Mouse (Mus musculus) ES-E14 (cell line): ENCODE measurements around the gene Zfhx3. TPM values are rescaled to one million over a fixed set of nuclear protein-coding genes. Genes with fewer than 3 reads are reported as not detected.

ENCODE experiments used
- DNase-seq: peaks from one replicate; pipeline ENCODE4 v3.0.0-alpha.2; 2013; ENCODE audit warnings: low read depth, low spot score
- H3K27ac ChIP-seq: 2 replicates; pipeline ENCODE4 v1.5.1; 2012; ENCODE audit warnings: low read depth, mild to moderate bottlenecking, low read length, moderate library complexity, mixed read lengths; ENCODE audit not compliant: poor library complexity, insufficient read depth, severe bottlenecking
- H3K36me3 ChIP-seq: 2 replicates; pipeline ENCODE4 v1.6.1; 2012; ENCODE audit warnings: mild to moderate bottlenecking, low read length, moderate library complexity, mixed read lengths; ENCODE audit not compliant: control insufficient read depth, poor library complexity, insufficient read depth, severe bottlenecking
- H3K4me1 ChIP-seq, 2 experiments: fragments of 150-350 bp in 1 of 2; sonication (generic) in 1 of 2; 2 replicates each; pipeline ENCODE4 v1.6.1; 2012; ENCODE audit warnings: low read length in 2 of 2, mild to moderate bottlenecking in 1 of 2, mixed read lengths in 1 of 2; ENCODE audit not compliant: control insufficient read depth in 2 of 2, insufficient read depth in 2 of 2, poor library complexity in 1 of 2
- H3K4me3 ChIP-seq, 2 experiments: fragments of 150-350 bp in 1 of 2; sonication (generic) in 1 of 2; 2 replicates each; pipeline ENCODE4 v1.5.1; 2012; ENCODE audit warnings: low read length in 2 of 2, low read depth in 1 of 2, mild to moderate bottlenecking in 1 of 2, mixed read lengths in 1 of 2; ENCODE audit not compliant: insufficient read depth in 1 of 2, poor library complexity in 1 of 2, severe bottlenecking in 1 of 2
- H3K9ac ChIP-seq: 2 replicates; pipeline ENCODE4 v1.6.1; 2012; ENCODE audit warnings: low read depth, mild to moderate bottlenecking, low read length, mixed read lengths; ENCODE audit not compliant: poor library complexity, insufficient read depth, severe bottlenecking
- H3K9me3 ChIP-seq: fragments of 150-350 bp; sonication (generic); 2 replicates; pipeline ENCODE4 v1.6.1; 2012; ENCODE audit warnings: low read depth, mild to moderate bottlenecking, low read length; ENCODE audit not compliant: control insufficient read depth, insufficient read depth
- CHD2 ChIP-seq: IDR thresholded peaks from 2 replicates; pipeline ENCODE4 v1.6.1; 2014; ENCODE audit warnings: mild to moderate bottlenecking, low read depth, low read length, inconsistent platforms
- HCFC1 ChIP-seq: IDR thresholded peaks from 2 replicates; pipeline ENCODE4 v1.6.1; 2012; ENCODE audit warnings: low read length, inconsistent platforms, borderline replicate concordance; ENCODE audit not compliant: insufficient read depth
- MAFK ChIP-seq: IDR thresholded peaks from 2 replicates; pipeline ENCODE4 v1.6.1; 2014; ENCODE audit warnings: mild to moderate bottlenecking, low read depth, low read length, inconsistent platforms; ENCODE audit not compliant: insufficient read depth
- ZC3H11A ChIP-seq: IDR thresholded peaks from 2 replicates; pipeline ENCODE4 v1.6.1; 2012; ENCODE audit warnings: low read depth, mild to moderate bottlenecking, inconsistent platforms, low read length, borderline replicate concordance
- ZNF384 ChIP-seq: IDR thresholded peaks from 2 replicates; pipeline ENCODE4 v1.6.1; 2012; ENCODE audit warnings: low read depth, low read length, inconsistent platforms
- in situ Hi-C, 2 experiments: fragments of 600-800 bp; cut with MboI; formaldehyde crosslinking; loops; one replicate each; pipeline ENCODE4 v1.15.1; 2025; ENCODE audit warnings: low sequenced_read_pairs in 2 of 2, inconsistent platforms in 1 of 2; ENCODE audit not compliant: unreplicated experiment in 2 of 2
- total RNA-seq: library from RNA; depleted of rRNA; stranded (reverse); fragments of 300-350 nt; gene quantifications from 2 replicates; pipeline ENCODE4 v1.2.3, GENCODE M21; 2012

The Zfhx3 gene
- total RNA-seq, 1 experiment, result 8.8 TPM

- Histone ChIP-seq H3K27ac (no peak overlapping the region), H3K4me3 (no peak overlapping the region), H3K9ac (no peak overlapping the region), H3K9me3 (no peaks in the 10 kb centered on the region), H3K36me3 (no peaks in the 10 kb centered on the region), H3K4me1 (no peaks in the 10 kb centered on the region)
- TF ChIP-seq MAFK (no peak), ZC3H11A (no peak), HCFC1 (no peak), ZNF384 (no peak), CHD2 (no peak)
- no peak for DNase-seq
- in situ Hi-C loops, result no loop called here
Measured at GRCm38 (mm10) chr8:108348352-108348751, 405.9 kb downstream of the Zfhx3 start.

- no peak overlapping the region for H3K9ac ChIP-seq
- H3K4me3 ChIP-seq, result no peak overlapping the region
- no peak overlapping the region for H3K27ac ChIP-seq
- no peaks in the 10 kb centered on the region for H3K36me3 ChIP-seq
- DNase-seq, result no peak
- no peaks in the 10 kb centered on the region for H3K4me1 ChIP-seq
- TF ChIP-seq ZNF384, result no peak
- TF ChIP-seq CHD2, result no peak
- no peak for TF ChIP-seq ZC3H11A
- no peak for TF ChIP-seq MAFK
- no peak for TF ChIP-seq HCFC1
- in situ Hi-C loops, result no loop called here
- H3K9me3 ChIP-seq, result no peaks in the 10 kb centered on the region
Measured at GRCm38 (mm10) chr8:108348776-108349175, 406.3 kb downstream of the Zfhx3 start.

DNA sequence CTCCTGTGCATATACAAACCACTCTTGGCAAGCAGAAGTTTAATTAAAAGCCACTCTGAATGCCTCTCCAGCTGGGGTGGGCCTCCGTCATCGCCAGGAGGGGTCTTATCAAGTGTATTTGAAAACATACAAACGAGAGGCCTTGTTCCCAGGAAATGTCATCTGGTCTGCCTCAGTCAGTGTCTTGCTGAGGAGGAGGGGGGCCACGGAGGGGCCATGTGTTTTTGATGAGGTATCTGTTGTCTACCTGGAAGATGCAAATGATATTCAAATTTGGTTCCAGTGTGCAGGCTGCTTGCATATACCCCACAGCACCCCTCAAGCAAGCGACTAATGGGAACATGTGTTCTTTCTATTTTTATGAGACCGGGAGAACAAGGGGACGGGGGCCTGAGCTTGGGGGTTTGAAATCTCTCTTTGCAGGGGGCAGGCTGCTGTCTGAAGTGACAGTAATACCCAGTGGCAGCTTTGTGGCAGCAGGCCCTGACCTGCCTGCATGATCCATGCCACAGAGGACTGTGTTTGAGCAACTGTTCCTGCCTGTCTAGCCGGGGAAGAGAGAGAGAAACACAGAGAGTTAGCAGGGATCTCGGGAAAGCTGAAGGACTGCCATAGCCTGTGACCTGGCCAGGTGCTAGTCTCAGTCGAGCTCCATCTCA is 412.8 kb downstream of the Zfhx3 start:
- in situ Hi-C loops, result no loop called here
- no peak overlapping the region for H3K4me3 ChIP-seq
- no peak overlapping the region for H3K27ac ChIP-seq
- TF ChIP-seq ZNF384, result no peak
- TF ChIP-seq ZC3H11A, result no peak
- no peak for TF ChIP-seq MAFK
- no peak for TF ChIP-seq CHD2
- TF ChIP-seq HCFC1, result no peak
- H3K9ac ChIP-seq, result no peak overlapping the region
- no peaks in the 10 kb centered on the region for H3K36me3 ChIP-seq
- no peaks in the 10 kb centered on the region for H3K4me1 ChIP-seq
- no peak for DNase-seq
- no peaks in the 10 kb centered on the region for H3K9me3 ChIP-seq

- no peak for DNase-seq
- in situ Hi-C loops, result no loop called here
- Histone ChIP-seq H3K4me1 (peaks cover 0 to 5% of the 10 kb centered on the region in 2 experiments; a peak in 2 of 4 replicates), H3K27ac (no peak overlapping the region), H3K4me3 (no peak overlapping the region), H3K9ac (no peak overlapping the region), H3K9me3 (no peaks in the 10 kb centered on the region), H3K36me3 (no peaks in the 10 kb centered on the region)
- TF ChIP-seq HCFC1 (no peak), ZNF384 (no peak), ZC3H11A (no peak), CHD2 (no peak), MAFK (no peak)
Measured at GRCm38 (mm10) chr8:108361402-108361801, 419.0 kb downstream of the Zfhx3 start.

DNA sequence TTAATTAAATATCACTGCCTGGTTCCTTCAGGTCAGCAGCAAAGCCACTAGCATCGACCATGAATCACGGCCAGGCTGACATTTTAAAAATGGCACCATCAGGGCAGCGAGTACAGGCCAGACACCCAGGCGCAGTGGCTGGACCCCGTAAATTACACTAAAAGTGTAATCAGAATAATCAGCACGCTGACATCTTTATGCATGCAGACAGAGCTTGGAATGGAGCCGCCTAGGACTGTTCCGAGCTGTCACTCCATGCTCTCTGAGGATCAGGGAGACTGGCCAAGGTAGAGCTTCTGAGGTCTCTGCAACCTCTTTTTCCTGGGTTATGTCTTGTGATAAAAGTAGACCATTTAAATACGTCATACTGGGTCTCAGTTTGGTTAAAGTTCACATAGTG is 420.0 kb downstream of the Zfhx3 start:
- TF ChIP-seq MAFK (no peak), CHD2 (no peak), ZNF384 (no peak), HCFC1 (no peak), ZC3H11A (no peak)
- DNase-seq, result no peak
- peaks cover 0 to 5% of the 10 kb centered on the region in 2 experiments; a peak in 2 of 4 replicates for H3K4me1 ChIP-seq
- no peaks in the 10 kb centered on the region for H3K36me3 ChIP-seq
- in situ Hi-C loops, result no loop called here
- H3K9me3 ChIP-seq, result no peaks in the 10 kb centered on the region
- H3K9ac ChIP-seq, result no peak overlapping the region
- H3K4me3 ChIP-seq, result no peak overlapping the region
- H3K27ac ChIP-seq, result no peak overlapping the region
